Mouse (Mus musculus) forebrain, embryonic 10.5 days (tissue): ENCODE results near the gene Cldn7. TPM values are rescaled to one million over a fixed set of nuclear protein-coding genes. Genes with fewer than 3 reads are reported as not detected.
"Not testable (repeated sequence)": the region's sequence is repeated elsewhere in the genome, so short reads cannot be mapped to it uniquely, and the experiment has no call there.

ENCODE experiments used
- DNase-seq: peaks from one replicate; pipeline ENCODE4 v3.0.0-alpha.2; 2017; ENCODE audit warnings: low spot score; ENCODE audit errors: extremely low spot score
- H3K27ac ChIP-seq: fragments of 300-500 bp; sonication (generic); 2 replicates; pipeline ENCODE4 v1.5.1; 2016; ENCODE audit warnings: mild to moderate bottlenecking
- H3K27me3 ChIP-seq: fragments of 300-500 bp; sonication (generic); 2 replicates; pipeline ENCODE4 v1.6.1; 2016; ENCODE audit warnings: mild to moderate bottlenecking; ENCODE audit not compliant: poor library complexity, severe bottlenecking
- H3K36me3 ChIP-seq: fragments of 300-500 bp; sonication (generic); replicated peaks from 2 replicates; pipeline ENCODE4 v1.6.1; 2016; ENCODE audit warnings: mild to moderate bottlenecking, moderate library complexity
- H3K4me1 ChIP-seq: fragments of 300-500 bp; sonication (generic); 2 replicates; pipeline ENCODE4 v1.6.1; 2016
- H3K4me3 ChIP-seq: fragments of 300-500 bp; sonication (generic); 2 replicates; pipeline ENCODE4 v1.5.1; 2016; ENCODE audit warnings: mild to moderate bottlenecking, moderate library complexity
- H3K9me3 ChIP-seq: fragments of 300-500 bp; sonication (generic); 2 replicates; pipeline ENCODE4 v1.6.1; 2016; ENCODE audit warnings: mild to moderate bottlenecking, moderate library complexity
- WGBS: fragments of 180-500 bp; shearing (Covaris S2); methylation state at CpG from one replicate; pipeline ENCODE4 v1.1.7; 2016; 5-methylcytosine and 5-hydroxymethylcytosine counted together
- polyA plus RNA-seq: library from polyadenylated mRNA; unstranded; fragments of >200 nt; fragmentation: Nextera tagmentation; extraction: Ambion mirVana; gene quantifications from 2 replicates; pipeline ENCODE4 v1.2.1, GENCODE M21; 2016

Gene Cldn7
- polyA plus RNA-seq, result 19.7 and 21.9 TPM in 2 replicates

DNA sequence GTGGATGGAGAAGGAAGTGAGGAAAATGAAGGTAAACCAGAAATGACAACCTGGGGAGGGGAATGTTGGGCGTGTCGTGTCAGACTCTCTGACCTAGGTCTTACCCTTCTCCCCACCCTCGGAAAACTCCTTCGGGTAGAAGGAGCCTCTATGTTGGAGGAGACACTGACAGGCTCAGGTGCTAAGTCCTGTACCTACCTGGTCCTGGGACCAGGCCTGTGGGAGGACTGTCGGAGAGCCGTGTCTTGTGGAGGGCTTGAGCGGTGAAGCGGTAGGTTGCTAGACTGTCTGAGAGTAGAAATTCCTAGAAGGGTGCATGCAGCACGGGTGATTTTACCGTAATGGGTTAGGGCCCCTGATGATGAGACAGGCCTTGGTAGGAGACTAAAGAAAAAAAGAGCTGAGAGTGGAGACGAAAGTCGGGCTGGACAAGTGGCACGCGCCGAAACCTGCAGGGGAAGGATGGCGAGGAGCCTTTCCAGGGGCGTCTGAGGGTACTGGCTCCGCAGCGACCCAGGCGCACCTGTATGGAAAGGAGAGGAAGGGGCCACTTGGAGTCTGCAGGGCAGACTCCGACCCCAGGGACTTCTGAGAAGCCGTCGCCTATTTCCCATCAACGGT lies at the start of gene Cldn7:
TSS of gene Cldn7 (plus strand) at position 130 of the 621 bp plus-strand sequence.
- Histone ChIP-seq H3K27ac (no peak within 1 kb of the TSS), H3K4me1 (peaks cover 21% of the 10 kb centered on the region), H3K9me3 (no peaks in the 10 kb centered on the region), H3K27me3 (peaks cover 80% of the 10 kb centered on the region), H3K36me3 (peaks cover 24% of the 10 kb centered on the region), H3K4me3 (peak within 1 kb of the TSS; percentile 48)
- 8% methylated on average over 24 of the region's 24 CpGs for WGBS
- DNase-seq, result no peak

GRCm38 (mm10) chr11:69914917-69915430 lies 49.6 kb upstream of the Cldn7 start:
- H3K36me3 ChIP-seq, result peaks cover 93% of the 10 kb centered on the region
- no peaks in the 10 kb centered on the region for H3K27me3 ChIP-seq
- no peaks in the 10 kb centered on the region for H3K9me3 ChIP-seq
- 43% methylated on average over 9 of the region's 9 CpGs for WGBS
- peaks cover 66% of the 10 kb centered on the region for H3K4me1 ChIP-seq
- DNase-seq, result peak; percentile 14
- peak overlapping the region; percentile 96; the same call in 1 of the 2 replicates for H3K27ac ChIP-seq
- H3K4me3 ChIP-seq, result peak overlapping the region; percentile 96

GRCm38 (mm10) chr11:69915667-69916627 lies 48.6 kb upstream of the Cldn7 start:
- Histone ChIP-seq H3K27ac (no peak overlapping the region), H3K4me3 (peak overlapping the region; percentile 96), H3K9me3 (no peaks in the 10 kb centered on the region), H3K4me1 (peaks cover 69% of the 10 kb centered on the region), H3K36me3 (peaks cover 83% of the 10 kb centered on the region), H3K27me3 (no peaks in the 10 kb centered on the region)
- WGBS, result 74% methylated on average over 5 of the region's 5 CpGs
- no peak for DNase-seq

GRCm38 (mm10) chr11:69916652-69917378 lies 47.8 kb upstream of the Cldn7 start:
- not testable (repeated sequence) for H3K27me3 ChIP-seq, DNase-seq, H3K27ac ChIP-seq, H3K9me3 ChIP-seq
- 72% methylated on average over 7 of the region's 7 CpGs for WGBS
- Histone ChIP-seq H3K36me3 (peaks cover 74% of the 10 kb centered on the region), H3K4me3 (peak overlapping the region; percentile 96; the same call in 1 of the 2 replicates), H3K4me1 (peaks cover 69% of the 10 kb centered on the region)

DNA sequence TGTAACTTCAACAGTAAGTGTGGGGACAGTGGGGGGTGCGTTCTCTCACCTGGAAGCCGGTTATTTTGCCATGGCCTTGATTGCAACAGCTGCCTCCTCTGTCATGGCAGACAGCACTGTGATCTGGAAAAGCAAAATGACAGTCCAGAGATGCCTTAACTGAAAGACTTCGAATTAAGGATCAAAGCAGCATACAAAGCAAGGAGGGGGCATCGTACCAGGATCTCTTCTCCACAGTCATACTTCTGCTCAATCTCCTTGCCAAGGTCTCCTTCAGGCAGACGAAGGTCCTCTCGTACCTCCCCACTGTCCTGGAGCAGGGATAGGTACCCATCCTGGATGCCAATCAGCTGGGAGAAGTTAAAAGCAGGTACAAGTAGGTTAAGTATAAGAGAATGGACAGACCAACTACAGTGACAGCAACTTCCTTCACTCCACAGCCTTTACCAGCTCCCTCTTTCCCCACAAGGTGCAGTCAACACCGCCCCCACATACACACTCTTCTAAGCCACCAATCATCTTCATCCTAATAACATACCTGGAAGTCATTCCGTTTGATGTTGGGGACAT lies 47.1 kb upstream of the Cldn7 start:
- Histone ChIP-seq H3K4me3 (peak overlapping the region; percentile 19; the same call in 1 of the 2 replicates), H3K9me3 (no peaks in the 10 kb centered on the region), H3K36me3 (peaks cover 68% of the 10 kb centered on the region), H3K27ac (no peak overlapping the region), H3K4me1 (peaks cover 74% of the 10 kb centered on the region), H3K27me3 (no peaks in the 10 kb centered on the region)
- WGBS, result 88% methylated on average over 8 of the region's 8 CpGs
- DNase-seq, result no peak

- Histone ChIP-seq H3K4me3 (peak overlapping the region; percentile 19; the same call in 1 of the 2 replicates), H3K27ac (no peak overlapping the region), H3K4me1 (peaks cover 76% of the 10 kb centered on the region), H3K36me3 (peaks cover 61% of the 10 kb centered on the region), H3K27me3 (no peaks in the 10 kb centered on the region), H3K9me3 (no peaks in the 10 kb centered on the region)
- 89% methylated on average over 5 of the region's 5 CpGs for WGBS
- no peak for DNase-seq
Observed at GRCm38 (mm10) chr11:69918118-69918517, 46.5 kb upstream of the Cldn7 start.

GRCm38 (mm10) chr11:69919053-69919452 lies 45.5 kb upstream of the Cldn7 start:
- peaks cover 55% of the 10 kb centered on the region for H3K36me3 ChIP-seq
- 87% methylated on average over 9 of the region's 9 CpGs for WGBS
- H3K9me3 ChIP-seq, result no peaks in the 10 kb centered on the region
- H3K4me1 ChIP-seq, result peaks cover 67% of the 10 kb centered on the region
- H3K4me3 ChIP-seq, result peak overlapping the region; percentile 99
- 0 out of 2 replicates have a peak overlapping the region, but pooled peaks have one; percentile 99 for H3K27ac ChIP-seq
- no peaks in the 10 kb centered on the region for H3K27me3 ChIP-seq
- DNase-seq, result no peak

DNA sequence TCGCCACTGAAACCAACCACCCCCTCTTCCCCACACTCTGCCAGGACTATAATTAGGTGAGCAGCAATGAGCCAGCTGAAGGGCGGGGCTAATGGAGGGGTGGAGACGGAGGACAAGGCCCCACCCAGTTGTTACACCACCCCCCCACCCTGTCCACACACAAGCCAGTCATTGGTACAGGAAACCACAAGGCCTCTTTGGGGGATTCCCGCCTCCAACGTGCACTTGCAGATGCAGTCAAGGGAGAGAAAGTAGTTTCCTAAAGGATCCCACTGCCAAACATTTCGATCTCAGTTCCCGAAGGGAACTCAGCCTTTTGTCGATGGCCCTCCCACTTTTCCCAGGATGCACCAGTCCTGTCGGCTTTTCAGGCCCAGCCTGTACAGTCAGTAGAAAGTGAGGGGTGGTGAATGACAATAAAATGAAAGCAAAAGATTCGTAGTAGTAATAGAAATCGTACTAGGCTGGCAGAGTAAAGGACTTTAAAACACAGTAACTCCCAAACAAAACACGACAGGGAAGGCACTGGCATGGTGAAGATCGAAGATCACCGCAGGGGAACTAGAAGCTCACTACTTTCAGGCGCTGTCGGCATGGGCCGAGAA lies 44.8 kb upstream of the Cldn7 start:
- Histone ChIP-seq H3K9me3 (no peaks in the 10 kb centered on the region), H3K36me3 (peaks cover 51% of the 10 kb centered on the region), H3K4me1 (peaks cover 60% of the 10 kb centered on the region), H3K4me3 (peak overlapping the region; percentile 99), H3K27me3 (no peaks in the 10 kb centered on the region), H3K27ac (peak overlapping the region; percentile 99)
- WGBS, result 1% methylated on average over 17 of the region's 17 CpGs
- DNase-seq, result peak; percentile 62

- peak overlapping the region; percentile 99 for H3K4me3 ChIP-seq
- no peaks in the 10 kb centered on the region for H3K27me3 ChIP-seq
- peak overlapping the region; percentile 99 for H3K27ac ChIP-seq
- peak; percentile 70 for DNase-seq
- WGBS, result under 1% methylated on average over 64 of the region's 65 CpGs
- peaks cover 53% of the 10 kb centered on the region for H3K4me1 ChIP-seq
- H3K36me3 ChIP-seq, result peaks cover 44% of the 10 kb centered on the region
- no peaks in the 10 kb centered on the region for H3K9me3 ChIP-seq
Observed at GRCm38 (mm10) chr11:69920266-69921031, 44.1 kb upstream of the Cldn7 start.

DNA sequence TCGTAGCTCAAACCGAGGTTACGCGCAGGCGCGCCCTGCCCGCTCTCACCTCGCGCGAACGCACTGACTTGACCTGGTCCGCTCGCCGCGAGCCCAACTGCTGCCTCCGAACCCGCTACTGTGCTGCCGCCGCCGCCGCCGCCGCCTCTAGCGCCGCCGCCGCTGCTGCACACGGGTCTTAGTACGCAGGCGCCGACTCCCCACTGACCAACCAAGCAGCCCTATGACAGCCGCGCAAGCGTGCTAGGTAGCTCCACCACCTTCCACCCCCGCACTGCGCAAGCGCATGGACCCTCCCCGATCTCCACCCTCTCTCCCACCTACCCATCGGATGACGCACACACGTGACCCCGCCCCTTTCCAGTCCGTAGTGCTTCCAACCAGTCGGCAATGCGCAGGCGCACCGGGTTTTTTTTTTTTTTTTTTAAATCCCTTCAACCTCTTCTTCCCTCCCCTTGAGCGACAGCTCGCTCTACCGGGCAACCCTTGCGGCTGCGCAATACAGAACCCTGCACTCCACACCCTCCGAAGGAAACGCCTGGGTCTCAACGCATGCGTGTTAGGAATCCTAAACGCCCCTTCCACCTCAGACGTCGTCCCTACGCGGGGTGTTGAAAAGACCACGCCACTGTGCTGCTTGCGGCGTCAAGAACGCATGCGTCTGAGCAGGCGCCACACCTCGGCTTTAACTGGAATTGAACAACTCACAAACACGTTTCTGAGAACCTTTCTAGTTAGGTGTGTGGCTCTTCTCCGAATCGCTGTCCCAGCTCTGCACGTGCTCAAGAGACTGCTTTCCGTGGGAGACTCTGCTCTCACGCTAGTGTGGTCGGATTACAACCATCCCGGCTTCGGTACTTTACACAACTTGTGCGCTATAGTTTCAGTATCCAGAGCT lies 43.2 kb upstream of the Cldn7 start, which contains the start of gene Eif5a:
TSS of gene Eif5a (minus strand) at position 845 of the 898 bp plus-strand sequence.
- H3K36me3 ChIP-seq, result peaks cover 35% of the 10 kb centered on the region

More for the DNA sequence above, 43.2 kb upstream of the Cldn7 start, which contains the start of gene Eif5a:
- Histone ChIP-seq H3K4me3 (peak within 1 kb of the TSS; percentile 99), H3K27me3 (no peaks in the 10 kb centered on the region), H3K4me1 (peaks cover 44% of the 10 kb centered on the region), H3K9me3 (no peaks in the 10 kb centered on the region), H3K27ac (peak within 1 kb of the TSS; percentile 99)
- WGBS, result under 1% methylated on average over 78 of the region's 78 CpGs
- peak; percentile 100 for DNase-seq
